Mouse (Mus musculus): ENCODE results near the gene Bdkrb2.

DNA sequence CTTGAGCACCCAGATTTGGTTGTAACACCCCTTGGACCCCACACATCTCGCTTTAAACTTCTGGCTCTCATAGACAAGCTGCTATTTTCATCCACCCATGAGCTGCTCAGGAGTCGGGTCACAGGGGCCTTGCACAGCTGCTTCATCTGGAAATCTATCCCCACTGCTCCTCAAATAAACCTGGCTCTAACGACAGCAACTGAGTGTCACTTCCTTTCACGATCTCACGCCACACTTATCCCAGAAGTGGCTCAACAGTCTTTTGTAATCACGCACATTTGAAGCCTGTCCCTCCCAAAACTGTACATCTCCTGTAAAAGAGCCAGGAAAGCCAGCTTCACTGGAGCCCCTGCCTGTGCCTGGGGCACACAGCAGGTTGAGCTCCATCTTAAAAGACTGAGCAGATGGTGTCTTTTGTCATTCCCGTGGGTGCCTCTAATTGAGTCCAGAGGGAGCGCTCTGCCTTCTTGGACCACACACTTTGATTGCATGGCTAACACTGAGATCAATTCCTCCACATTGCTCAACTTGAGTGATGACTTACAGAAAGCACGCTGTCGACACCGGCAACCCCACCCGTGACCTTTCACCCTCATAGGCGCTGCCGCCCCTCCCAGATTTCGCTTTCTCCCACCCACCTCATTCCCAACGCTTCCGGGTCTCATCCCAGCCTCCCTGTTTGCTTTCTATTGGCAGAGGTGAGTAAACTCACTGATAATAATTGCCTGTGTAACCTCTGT lies 17.2 kb upstream of the Bdkrb2 start:
- TF ChIP-seq CTCF (IDR thresholded peaks at IDR 0.05; ENCODE audit: borderline replicate concordance, insufficient read depth, low read length) (no peak), POLR2A (IDR thresholded peaks at IDR 0.05; ENCODE audit: low read depth, low read length) (no peak)

Data from embryonic fibroblast, embryonic 13.5 days (primary cell).